Mouse (Mus musculus): ENCODE results near the gene Arv1.

DNA sequence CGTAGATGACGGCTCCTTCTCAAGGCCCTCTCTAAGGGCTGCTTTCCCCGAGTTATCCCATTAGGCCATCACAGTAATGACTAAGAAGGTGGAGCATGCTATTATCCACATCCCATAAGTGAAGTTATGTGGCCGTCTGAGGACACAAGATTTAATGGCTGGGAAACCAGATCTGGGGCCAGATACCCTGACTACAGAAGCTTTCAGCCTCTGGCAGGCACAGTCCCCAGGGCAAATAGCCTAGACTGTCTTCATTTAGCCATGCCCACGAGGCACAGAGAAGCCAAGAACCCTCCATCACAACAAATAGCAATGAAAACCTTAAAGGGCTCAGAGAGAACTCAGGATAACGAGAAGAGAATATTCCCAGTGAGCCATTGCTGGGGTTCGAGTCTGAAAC, 41.1 kb downstream of the Arv1 start:
- TF ChIP-seq CTCF (IDR thresholded peaks at IDR 0.05; ENCODE audit: low read depth, low read length): no peak
- TF ChIP-seq POLR2A (IDR thresholded peaks at IDR 0.05; ENCODE audit: borderline replicate concordance, low read depth, low read length): no peak

Data from bone marrow macrophage, adult 2 months (primary cell).